Mouse (Mus musculus) MEL (cell line): ENCODE measurements around the gene Hes2. TPM values are rescaled to one million over a fixed set of nuclear protein-coding genes. Genes with fewer than 3 reads are reported as not detected.
A peak's percentile ranks its signal among the peaks of the same experiment; 100 is the strongest.

ENCODE experiments used
- DNase-seq: peaks from one replicate; pipeline ENCODE4 v3.0.0; 2011; ENCODE audit warnings: low read depth, low spot score
- H3K27ac ChIP-seq: 2 replicates; pipeline ENCODE4 v1.5.1; 2012; ENCODE audit warnings: low read depth, mild to moderate bottlenecking, control low read depth, low read length, moderate library complexity; ENCODE audit not compliant: control insufficient read depth
- H3K27me3 ChIP-seq, 2 experiments: fragments of 150-350 bp in 1 of 2; sonication (generic) in 1 of 2; 2 replicates each; pipeline ENCODE4 v1.6.1; 2012; ENCODE audit warnings: low read length in 2 of 2, mild to moderate bottlenecking in 2 of 2, improper control_type of control experiment in 1 of 2, moderate library complexity in 1 of 2; ENCODE audit not compliant: insufficient read depth in 2 of 2, control insufficient read depth in 1 of 2
- H3K36me3 ChIP-seq, 2 experiments: 2 replicates each; pipeline ENCODE4 v1.6.1; 2012 to 2014; ENCODE audit warnings: low read length in 2 of 2, improper control_type of control experiment in 1 of 2, inconsistent platforms in 1 of 2, mild to moderate bottlenecking in 1 of 2; ENCODE audit not compliant: insufficient read depth in 2 of 2, control insufficient read depth in 1 of 2
- H3K4me1 ChIP-seq, 2 experiments: fragments of 150-350 bp in 1 of 2; sonication (generic) in 1 of 2; 2 replicates each; pipeline ENCODE4 v1.6.1; 2012; ENCODE audit warnings: low read length in 2 of 2, improper control_type of control experiment in 1 of 2, mild to moderate bottlenecking in 1 of 2; ENCODE audit not compliant: insufficient read depth in 2 of 2, control insufficient read depth in 1 of 2
- H3K4me3 ChIP-seq, 2 experiments: fragments of 150-350 bp in 1 of 2; sonication (generic) in 1 of 2; 2 replicates each; pipeline ENCODE4 v1.5.1; 2012; ENCODE audit warnings: low read depth in 2 of 2, low read length in 2 of 2, mild to moderate bottlenecking in 2 of 2, moderate library complexity in 2 of 2, control low read depth in 1 of 2, improper control_type of control experiment in 1 of 2; ENCODE audit not compliant: control insufficient read depth in 1 of 2, insufficient read depth in 1 of 2
- H3K79me2 ChIP-seq: 2 replicates; pipeline ENCODE4 v1.6.1; 2012; ENCODE audit warnings: mild to moderate bottlenecking, low read length, moderate library complexity; ENCODE audit not compliant: control insufficient read depth, poor library complexity, insufficient read depth
- H3K9ac ChIP-seq: 2 replicates; pipeline ENCODE4 v1.6.1; 2012; ENCODE audit warnings: low read depth, mild to moderate bottlenecking, control low read depth, low read length, moderate library complexity; ENCODE audit not compliant: control insufficient read depth, poor library complexity, severe bottlenecking
- H3K9me3 ChIP-seq: fragments of 150-350 bp; sonication (generic); replicated peaks from 2 replicates; pipeline ENCODE4 v1.6.1; 2012; ENCODE audit warnings: mild to moderate bottlenecking, low read length, improper control_type of control experiment, moderate library complexity; ENCODE audit not compliant: insufficient read depth
- BHLHE40 ChIP-seq: IDR thresholded peaks from 2 replicates; pipeline ENCODE4 v1.6.1; 2012; ENCODE audit warnings: low read depth, mild to moderate bottlenecking, inconsistent platforms, low read length, improper control_type of control experiment, borderline replicate concordance
- CHD1 ChIP-seq: IDR thresholded peaks from 2 replicates; pipeline ENCODE4 v1.6.1; 2012; ENCODE audit warnings: low read depth, mild to moderate bottlenecking, inconsistent platforms, low read length, improper control_type of control experiment
- CTCF ChIP-seq, 3 experiments: IDR thresholded peaks in 2 of 3; conservative IDR thresholded peaks in 1 of 3; 2 replicates each; pipeline ENCODE4 v1.5.1; 2011 to 2012; ENCODE audit warnings: low read length in 3 of 3, low read depth in 2 of 3, mild to moderate bottlenecking in 2 of 3, improper control_type of control experiment in 1 of 3, inconsistent platforms in 1 of 3, mixed read lengths in 1 of 3, moderate library complexity in 1 of 3; ENCODE audit not compliant: control insufficient read depth in 1 of 3, insufficient read depth in 1 of 3, poor library complexity in 1 of 3, severe bottlenecking in 1 of 3
- ELF1 ChIP-seq: IDR thresholded peaks from 2 replicates; pipeline ENCODE4 v1.6.1; 2014; ENCODE audit warnings: low read depth, mild to moderate bottlenecking, inconsistent platforms, low read length, improper control_type of control experiment, moderate library complexity
- EP300 ChIP-seq, 2 experiments: IDR thresholded peaks; 2 replicates each; pipeline ENCODE4 v1.6.1; 2011; ENCODE audit warnings: improper control_type of control experiment in 2 of 2, low read length in 2 of 2, low read depth in 1 of 2, mild to moderate bottlenecking in 1 of 2
- ETS1 ChIP-seq: IDR thresholded peaks from 2 replicates; pipeline ENCODE4 v1.6.1; 2012; ENCODE audit warnings: low read depth, mild to moderate bottlenecking, inconsistent platforms, low read length, improper control_type of control experiment, moderate library complexity
- GATA1 ChIP-seq: IDR thresholded peaks from 2 replicates; pipeline ENCODE4 v1.6.1; 2011; ENCODE audit warnings: low read depth, low read length, improper control_type of control experiment
- HCFC1 ChIP-seq: IDR thresholded peaks from 2 replicates; pipeline ENCODE4 v1.6.1; 2012; ENCODE audit warnings: low read depth, mild to moderate bottlenecking, inconsistent platforms, low read length, improper control_type of control experiment, moderate library complexity
- JUND ChIP-seq: IDR thresholded peaks from 2 replicates; pipeline ENCODE4 v1.6.1; 2011; ENCODE audit warnings: low read depth, mild to moderate bottlenecking, improper control_type of control experiment, low read length
- KAT2A ChIP-seq: conservative IDR thresholded peaks from 2 replicates; pipeline ENCODE4 v1.6.1; 2012; ENCODE audit warnings: low read depth, low read length, improper control_type of control experiment, inconsistent platforms
- MAX ChIP-seq: IDR thresholded peaks from 2 replicates; pipeline ENCODE4 v1.6.1; 2011; ENCODE audit warnings: low read length, improper control_type of control experiment
- MAZ ChIP-seq: IDR thresholded peaks from 2 replicates; pipeline ENCODE4 v1.6.1; 2012; ENCODE audit warnings: low read depth, mild to moderate bottlenecking, inconsistent platforms, low read length, improper control_type of control experiment
- MYC ChIP-seq: IDR thresholded peaks from 2 replicates; pipeline ENCODE4 v1.6.1; 2011; ENCODE audit warnings: low read depth, mild to moderate bottlenecking, low read length, improper control_type of control experiment, moderate library complexity
- NELFE ChIP-seq: IDR thresholded peaks from 2 replicates; pipeline ENCODE4 v1.6.1; 2011; ENCODE audit warnings: low read depth, low read length, improper control_type of control experiment
- NRF1 ChIP-seq: IDR thresholded peaks from 2 replicates; pipeline ENCODE4 v1.6.1; 2014; ENCODE audit warnings: low read depth, mild to moderate bottlenecking, inconsistent platforms, low read length, improper control_type of control experiment, moderate library complexity; ENCODE audit not compliant: poor library complexity, insufficient read depth, severe bottlenecking
- POLR2A ChIP-seq, 2 experiments: IDR thresholded peaks; 2 replicates each; pipeline ENCODE4 v1.6.1; 2011 to 2012; ENCODE audit warnings: low read length in 2 of 2, mild to moderate bottlenecking in 2 of 2, control low read depth in 1 of 2, improper control_type of control experiment in 1 of 2, low read depth in 1 of 2, moderate library complexity in 1 of 2; ENCODE audit not compliant: control insufficient read depth in 1 of 2, insufficient read depth in 1 of 2, poor library complexity in 1 of 2
- POLR2AphosphoS5 ChIP-seq: IDR thresholded peaks from 2 replicates; pipeline ENCODE4 v1.6.1; 2012; ENCODE audit warnings: low read depth, borderline replicate concordance, mild to moderate bottlenecking, inconsistent platforms, low read length, moderate library complexity, mixed read lengths
- RAD21 ChIP-seq: IDR thresholded peaks from 2 replicates; pipeline ENCODE4 v1.6.1; 2011; ENCODE audit warnings: mild to moderate bottlenecking, low read depth, low read length, improper control_type of control experiment
- SIN3A ChIP-seq: IDR thresholded peaks from 2 replicates; pipeline ENCODE4 v1.6.1; 2012; ENCODE audit warnings: low read length, improper control_type of control experiment, inconsistent platforms
- SMC3 ChIP-seq: IDR thresholded peaks from 2 replicates; pipeline ENCODE4 v1.6.1; 2011; ENCODE audit warnings: low read depth, low read length, improper control_type of control experiment
- TAL1 ChIP-seq: IDR thresholded peaks from 2 replicates; pipeline ENCODE4 v1.6.1; 2012; ENCODE audit warnings: mild to moderate bottlenecking, inconsistent platforms, low read length, moderate library complexity, mixed read lengths
- TBP ChIP-seq: IDR thresholded peaks from 2 replicates; pipeline ENCODE4 v1.8.0; 2011; ENCODE audit warnings: low read depth, low read length, improper control_type of control experiment
- UBTF ChIP-seq: IDR thresholded peaks from 2 replicates; pipeline ENCODE4 v1.6.1; 2012; ENCODE audit warnings: low read depth, mild to moderate bottlenecking, inconsistent platforms, low read length, improper control_type of control experiment, moderate library complexity, borderline replicate concordance; ENCODE audit not compliant: insufficient read depth
- ZKSCAN1 ChIP-seq: IDR thresholded peaks from 2 replicates; pipeline ENCODE4 v1.6.1; 2012; ENCODE audit warnings: low read depth, mild to moderate bottlenecking, inconsistent platforms, low read length, improper control_type of control experiment, moderate library complexity
- ZMIZ1 ChIP-seq: IDR thresholded peaks from 2 replicates; pipeline ENCODE4 v1.6.1; 2012; ENCODE audit warnings: low read depth, mild to moderate bottlenecking, inconsistent platforms, low read length, improper control_type of control experiment, moderate library complexity
- polyA plus RNA-seq, 2 experiments: library from polyadenylated mRNA; stranded (reverse) in 1 of 2; unstranded in 1 of 2; fragments of >175 nt in 1 of 2; fragments of >200 nt in 1 of 2; gene quantifications; 2 replicates each; pipeline versions ENCODE4 v1.2.1 to v1.2.4; 2012; ENCODE audit warnings: low replicate concordance in 2 of 2, low read depth in 1 of 2; ENCODE audit not compliant: insufficient read length in 2 of 2, insufficient read depth in 1 of 2, missing spikeins in 1 of 2
- total RNA-seq: library from RNA; depleted of rRNA; stranded (reverse); fragments of 300-350 nt; gene quantifications from 2 replicates; pipeline ENCODE4 v1.2.3, GENCODE M21; 2012

Hes2 gene
- total and polyA plus RNA-seq, 3 experiments: 0.28 TPM; not detected in 2

GRCm38 (mm10) chr4:152153771-152154177 is 4.9 kb upstream of the Hes2 start (continued):
- TF ChIP-seq SIN3A: peak; percentile 92; the same call in 1 of the 2 replicates
- TF ChIP-seq ZMIZ1: 0 out of 2 replicates have a peak, but pooled peaks have one; percentile 33
- peak; percentile 97 for TF ChIP-seq MAX
- no peak for TF ChIP-seq CHD1
- TF ChIP-seq MYC: peak; percentile 93
- TF ChIP-seq, all 39 proteins: peak for 24

GRCm38 (mm10) chr4:152155019-152155418 is 3.6 kb upstream of the Hes2 start:
- no peaks in the 10 kb centered on the region for H3K27me3 ChIP-seq
- DNase-seq: no peak
- H3K79me2 ChIP-seq: no peaks in the 10 kb centered on the region; the same call in 1 of the 2 replicates
- H3K27ac ChIP-seq: no peak overlapping the region
- peaks cover 0 to 40% of the 10 kb centered on the region in 2 experiments; a peak in 2 of 4 replicates for H3K4me1 ChIP-seq
- H3K9me3 ChIP-seq: no peaks in the 10 kb centered on the region
- H3K4me3 ChIP-seq: no peak overlapping the region
- H3K36me3 ChIP-seq: peaks cover 0 to 23% of the 10 kb centered on the region in 2 experiments; a peak in 2 of 4 replicates
- TF ChIP-seq JUND: no peak
- no peak for TF ChIP-seq BHLHE40
- TF ChIP-seq CTCF (IDR thresholded peaks at IDR 0.05 in 2 of 3, conservative IDR thresholded peaks at IDR 0.05 in 1 of 3; ENCODE audit: control insufficient read depth in 1 of 3, insufficient read depth in 1 of 3, low read depth in 2 of 3, low read length in 3 of 3, poor library complexity in 1 of 3, severe bottlenecking in 1 of 3): peak in 2 of 3 experiments; percentile 28 to 54; a peak in 4 of 6 replicates
- TF ChIP-seq ETS1: no peak
- no peak for TF ChIP-seq POLR2A (IDR thresholded peaks at IDR 0.05; ENCODE audit: control insufficient read depth in 1 of 2, insufficient read depth in 1 of 2, low read depth in 1 of 2, low read length in 2 of 2, poor library complexity in 1 of 2)
- TF ChIP-seq SIN3A: no peak
- no peak for TF ChIP-seq NRF1
- TF ChIP-seq UBTF: no peak
- H3K9ac ChIP-seq: no peak overlapping the region

DNA sequence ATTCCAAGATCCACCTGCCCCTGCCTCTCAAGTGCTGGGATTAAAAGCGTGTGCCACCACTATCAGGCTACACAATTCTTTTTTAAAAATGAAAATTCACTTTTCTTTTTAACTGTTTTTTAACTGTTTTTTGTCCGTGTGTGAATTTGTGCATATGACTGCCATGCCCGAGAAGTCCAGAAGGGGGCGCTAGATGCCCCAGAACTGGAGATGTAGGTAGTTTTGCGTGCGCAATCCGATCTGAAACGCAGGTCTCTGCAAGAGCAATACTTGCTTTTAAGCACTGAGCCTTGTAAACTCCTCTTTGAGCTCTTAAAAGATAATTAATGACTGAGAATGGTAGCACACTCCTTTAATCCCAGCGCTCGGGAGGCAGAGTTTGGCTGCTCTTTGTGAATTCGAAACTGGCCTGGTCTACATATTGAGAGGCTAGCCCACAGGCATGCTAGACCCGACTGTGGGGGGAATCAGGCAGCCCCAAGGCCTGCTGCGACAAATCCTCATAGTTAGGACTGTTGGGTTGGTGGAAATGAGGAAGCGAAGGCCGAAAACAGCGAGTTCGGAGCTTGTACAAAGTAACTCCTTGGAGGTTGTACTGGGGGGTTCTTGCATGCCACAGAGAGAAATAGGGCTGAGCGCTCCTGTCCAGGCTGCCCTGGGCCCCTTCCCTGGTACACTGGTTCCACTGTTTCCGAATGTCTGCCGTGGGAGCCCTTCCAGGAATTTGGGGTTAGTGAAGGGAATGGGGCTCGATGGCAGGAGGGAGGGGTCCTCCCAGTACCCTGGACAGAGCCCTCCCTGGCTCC is 685 bp upstream of the Hes2 start:
- H3K9me3 ChIP-seq: no peaks in the 10 kb centered on the region
- H3K4me1 ChIP-seq: peaks cover 0 to 21% of the 10 kb centered on the region in 2 experiments; a peak in 2 of 4 replicates
- peak overlapping the region; percentile 66 for H3K9ac ChIP-seq
- no peaks in the 10 kb centered on the region for H3K79me2 ChIP-seq
- H3K27me3 ChIP-seq: no peaks in the 10 kb centered on the region
- H3K4me3 ChIP-seq: peak overlapping the region; percentile 52 to 59
- H3K27ac ChIP-seq: peak overlapping the region; percentile 23
- peaks cover 0 to 10% of the 10 kb centered on the region in 2 experiments; a peak in 2 of 4 replicates for H3K36me3 ChIP-seq
- peak; percentile 87 for DNase-seq
- peak; percentile 62 for TF ChIP-seq RAD21
- peak; percentile 54; the same call in 1 of the 2 replicates for TF ChIP-seq MAZ
- TF ChIP-seq ZMIZ1: no peak
- TF ChIP-seq EP300 (IDR thresholded peaks at IDR 0.05; ENCODE audit: low read depth in 1 of 2, low read length in 2 of 2): peak in 1 of 2 experiments; percentile 29; a peak in 1 of 4 replicates
- TF ChIP-seq TBP: no peak
- TF ChIP-seq MYC: no peak
- no peak for TF ChIP-seq GATA1
- peak; percentile 41; the same call in 1 of the 2 replicates for TF ChIP-seq NELFE
- TF ChIP-seq ZKSCAN1: no peak
- TF ChIP-seq NRF1: peak; percentile 35; the same call in 1 of the 2 replicates
- TF ChIP-seq TAL1: no peak
- no peak for TF ChIP-seq POLR2AphosphoS5
- TF ChIP-seq SIN3A: peak; percentile 91; the same call in 1 of the 2 replicates
- 0 out of 2 replicates have a peak, but pooled peaks have one; percentile 27 for TF ChIP-seq ELF1
- TF ChIP-seq SMC3: peak; percentile 45
- TF ChIP-seq HCFC1: 0 out of 2 replicates have a peak, but pooled peaks have one; percentile 28
- TF ChIP-seq KAT2A: no peak
- TF ChIP-seq CTCF (IDR thresholded peaks at IDR 0.05 in 2 of 3, conservative IDR thresholded peaks at IDR 0.05 in 1 of 3; ENCODE audit: control insufficient read depth in 1 of 3, insufficient read depth in 1 of 3, low read depth in 2 of 3, low read length in 3 of 3, poor library complexity in 1 of 3, severe bottlenecking in 1 of 3): peak; percentile 86 to 95 (median 92)
- no peak for TF ChIP-seq POLR2A (IDR thresholded peaks at IDR 0.05; ENCODE audit: control insufficient read depth in 1 of 2, insufficient read depth in 1 of 2, low read depth in 1 of 2, low read length in 2 of 2, poor library complexity in 1 of 2)
